Mouse (Mus musculus): ENCODE results near the gene Snf8.
A peak's percentile ranks its signal among the peaks of the same experiment; 100 is the strongest.

Gene Snf8

DNA sequence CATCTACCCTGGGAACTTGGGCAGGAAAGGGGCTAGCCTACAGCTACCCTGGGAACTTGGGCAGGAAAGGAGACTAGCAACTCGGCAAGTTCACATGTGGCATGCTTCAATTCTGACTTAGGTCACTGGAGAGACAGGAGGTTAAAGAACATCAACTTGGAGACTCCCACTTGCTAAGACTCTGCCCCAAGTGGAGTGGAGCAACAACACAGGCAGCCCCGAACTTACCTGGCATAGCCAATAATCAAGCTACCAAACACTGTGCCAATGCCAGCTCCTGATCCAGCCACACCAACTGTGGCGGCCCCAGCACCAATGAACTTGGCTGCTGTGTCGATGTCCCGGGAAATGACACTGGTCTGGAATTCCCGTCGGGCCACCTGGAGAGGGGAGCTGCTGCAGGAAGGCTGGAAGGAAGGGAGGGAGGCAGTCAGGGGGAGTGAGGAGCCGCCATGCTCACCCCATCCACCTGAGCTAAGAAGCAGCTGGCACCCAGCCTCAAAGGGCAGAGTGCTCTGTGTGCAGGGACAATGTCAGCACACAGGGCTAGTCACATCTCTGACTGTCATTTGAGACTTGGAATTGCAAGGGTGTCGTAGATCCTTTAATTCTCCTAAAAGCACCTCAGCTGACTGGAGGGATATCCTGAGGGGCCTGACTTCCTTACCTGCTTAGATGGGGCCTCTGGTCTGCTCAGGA, 38.8 kb downstream of the Snf8 start:
- no peak for DNase-seq (ENCODE audit: low spot score in 2 of 2)

DNA sequence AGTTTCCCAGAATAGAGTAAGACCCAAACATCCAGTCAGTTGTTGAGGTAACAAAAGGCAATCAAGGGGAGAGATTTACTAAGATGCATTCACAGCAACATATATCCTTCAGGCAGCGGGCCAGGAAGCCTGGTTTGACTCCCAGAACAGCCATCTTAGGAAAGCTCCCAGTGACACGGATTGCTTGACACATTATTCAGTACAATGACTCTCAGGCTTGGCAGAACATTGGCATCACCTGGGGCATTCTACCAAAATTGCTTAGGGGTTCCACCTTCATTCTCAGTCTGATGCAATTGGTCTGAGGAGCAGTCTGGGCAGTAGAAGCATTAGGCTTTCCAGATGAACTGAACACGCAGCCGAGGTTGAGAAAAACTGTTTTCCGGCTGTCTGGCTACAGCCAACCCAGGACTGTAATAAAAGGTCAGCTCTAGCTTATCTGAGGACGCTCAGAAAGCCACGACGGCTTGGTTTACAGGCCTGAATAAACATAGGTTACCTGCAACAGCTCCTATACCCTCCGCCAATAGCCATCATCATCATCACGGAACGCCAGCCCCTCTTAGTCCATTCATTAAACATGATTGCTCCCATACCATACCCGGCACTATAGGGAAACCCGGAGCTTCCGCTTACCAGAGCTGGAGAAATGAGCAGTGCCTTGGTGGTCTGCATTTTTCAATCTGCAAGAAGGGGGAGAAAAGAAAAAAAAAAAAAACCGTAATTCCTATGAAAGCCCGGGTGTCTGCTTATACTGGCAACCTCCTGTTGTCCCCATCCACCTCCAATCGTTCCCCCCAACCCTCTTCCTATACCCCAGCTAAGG, 39.9 kb downstream of the Snf8 start:
- DNase-seq (ENCODE audit: low spot score in 2 of 2) = peak in 1 of 2 experiments; percentile 39

DNA sequence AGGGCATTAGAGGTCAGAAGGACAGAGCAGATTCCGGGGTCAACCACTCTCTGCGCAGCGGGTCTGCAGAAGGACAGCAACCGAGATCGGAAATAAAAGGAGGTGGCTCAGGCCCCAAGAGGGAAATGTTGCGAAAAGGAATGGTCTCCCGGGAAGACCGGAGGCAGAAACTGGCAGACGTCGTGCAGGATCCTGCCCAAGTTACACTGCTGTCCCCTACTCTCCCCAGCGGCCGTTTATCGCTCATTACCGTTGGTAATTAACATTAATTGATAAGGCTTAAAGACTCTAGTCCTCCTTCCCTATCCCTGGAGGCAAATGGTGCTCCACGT, 40.5 kb downstream of the Snf8 start:
- peak in 1 of 2 experiments; percentile 20 for DNase-seq (ENCODE audit: low spot score in 2 of 2)

DNA sequence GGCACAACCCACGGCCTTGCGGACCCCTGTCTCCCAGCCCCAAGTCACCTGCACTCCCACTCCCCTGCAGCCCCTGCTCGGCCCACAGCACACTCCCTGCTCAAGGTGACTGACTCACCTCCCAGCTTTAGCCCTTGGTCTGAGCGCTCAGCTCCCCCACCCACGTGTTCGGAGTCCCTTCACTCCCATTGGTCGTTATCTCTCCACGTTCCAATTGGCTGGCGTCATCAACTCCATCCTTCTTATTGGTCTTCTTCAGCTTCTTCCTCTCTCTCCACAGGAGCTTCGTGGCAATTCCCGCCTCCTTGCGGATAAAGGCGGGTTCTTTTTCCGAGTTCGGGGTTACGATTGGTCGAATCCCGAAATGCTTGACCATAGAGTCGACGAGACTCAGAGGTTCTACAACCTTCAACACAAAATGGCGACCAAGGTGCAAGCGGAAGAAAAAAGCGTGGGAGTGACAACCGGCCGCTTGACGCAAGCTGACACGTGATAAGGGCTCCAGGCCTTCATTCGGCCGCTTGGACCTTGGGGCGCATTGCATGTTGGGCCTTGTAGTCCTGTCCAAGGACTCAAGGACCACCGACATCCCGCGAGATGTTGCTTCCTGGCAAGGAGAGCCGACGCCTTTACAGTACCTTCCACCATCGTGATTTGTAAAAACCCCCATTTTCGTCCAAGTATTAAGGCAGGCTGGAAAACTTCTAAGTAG, 41.0 kb downstream of the Snf8 start, which contains the start of gene Atp5g1:
Atp5g1 (minus strand) TSS at position 162 of the 712 bp plus-strand sequence.
- peak; percentile 99 for DNase-seq (ENCODE audit: low spot score in 2 of 2)

DNA sequence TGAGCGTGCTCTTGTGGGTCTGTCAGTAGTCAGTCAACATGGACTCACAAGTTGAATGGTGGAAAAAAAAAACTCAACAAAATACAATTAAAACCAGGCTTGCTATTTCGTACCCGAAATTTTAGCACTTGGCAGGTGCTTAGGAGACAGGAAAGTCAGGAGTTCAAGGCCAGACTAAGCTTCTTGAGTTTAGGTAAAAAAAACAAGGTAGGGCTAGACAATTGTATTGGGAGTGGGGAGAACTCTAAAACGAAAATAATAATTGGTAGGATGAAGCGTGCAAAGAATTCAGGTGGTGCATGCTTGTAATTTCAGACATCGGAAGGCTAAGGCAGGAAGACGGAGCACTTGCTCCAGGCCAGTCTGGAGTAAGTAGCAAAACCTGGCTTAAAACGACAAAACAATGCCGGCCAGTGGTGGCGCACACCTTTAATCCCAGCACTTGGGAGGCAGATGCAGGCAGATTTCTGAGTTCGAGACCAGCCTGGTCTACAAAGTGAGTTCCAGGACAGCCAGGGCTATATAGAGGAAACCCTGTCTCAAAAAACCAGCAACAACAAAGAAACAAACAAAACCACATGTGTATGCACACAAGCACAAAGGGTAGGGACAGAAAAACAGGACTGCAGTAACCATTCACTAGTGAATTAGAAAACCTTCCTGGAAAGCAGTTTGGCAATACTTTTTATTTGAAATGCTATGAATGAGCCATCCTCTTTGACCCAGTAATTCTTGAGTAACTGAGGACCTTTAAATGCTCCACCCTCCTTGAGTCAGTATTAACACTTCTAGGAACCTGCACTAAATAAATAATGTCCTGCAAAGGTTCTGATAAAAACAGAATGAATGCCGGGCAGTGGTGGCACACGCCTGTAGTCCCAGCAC, 41.8 kb downstream of the Snf8 start:
- no peak for DNase-seq (ENCODE audit: low spot score in 2 of 2)

DNA sequence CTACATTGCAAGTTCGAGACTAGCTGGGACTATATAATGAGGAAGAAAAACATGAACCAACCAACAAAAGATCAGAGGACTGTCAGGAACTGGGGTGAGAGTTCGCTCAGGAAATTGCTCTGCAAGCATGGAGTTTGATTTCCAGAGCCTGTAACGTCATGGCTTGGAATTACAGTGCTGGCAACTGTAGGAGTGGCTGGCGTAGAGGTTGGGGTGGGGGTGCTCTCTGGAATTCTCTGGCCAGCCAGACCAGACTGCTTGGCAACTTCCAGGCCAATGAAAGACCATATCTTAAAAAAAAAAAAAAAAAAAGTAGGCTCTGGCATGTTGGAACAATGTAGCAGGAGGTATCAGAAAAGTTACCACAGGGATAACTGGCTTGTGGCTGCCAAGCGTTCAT, 46.1 kb downstream of the Snf8 start:
- no peak for DNase-seq (ENCODE audit: low spot score in 2 of 2)

DNA sequence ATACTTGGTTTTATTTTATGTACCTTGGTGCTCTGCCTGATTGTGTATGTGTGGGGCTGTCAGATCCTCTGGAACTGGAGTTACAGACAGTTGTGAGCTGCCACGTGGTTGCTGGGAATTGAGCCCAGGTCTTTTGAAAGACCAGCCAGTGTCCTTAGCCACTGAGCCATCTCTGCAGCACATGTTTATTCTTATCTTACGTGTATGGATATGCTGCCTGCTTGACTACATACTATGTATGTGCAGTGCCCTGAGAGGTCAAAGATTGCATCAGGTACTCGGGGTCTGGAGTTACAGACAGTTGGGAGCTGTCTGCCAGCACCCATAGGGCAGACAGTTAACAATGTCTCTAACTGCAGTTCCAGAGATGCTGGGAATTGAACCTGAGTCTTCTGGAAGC, 48.0 kb downstream of the Snf8 start:
- no peak for DNase-seq (ENCODE audit: low spot score in 2 of 2)

DNA sequence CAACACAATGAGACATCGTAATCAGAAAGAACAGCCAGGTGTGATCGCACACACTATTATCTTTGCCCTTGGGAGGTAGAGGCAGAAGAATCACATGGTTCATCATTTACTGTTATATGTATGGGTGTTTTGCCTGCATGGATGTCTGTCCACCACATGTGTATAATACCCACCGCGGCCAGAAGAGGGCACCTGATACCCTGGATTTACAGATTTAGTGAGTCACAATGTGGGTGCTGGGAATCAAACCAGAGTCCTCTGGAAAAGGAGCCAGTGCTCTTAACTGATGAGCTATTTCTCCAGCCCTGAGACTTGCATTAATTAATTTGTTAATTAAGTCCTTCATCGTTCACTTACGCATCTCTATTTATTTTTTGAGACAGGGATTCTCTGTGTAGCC, 53.3 kb downstream of the Snf8 start:
- DNase-seq (ENCODE audit: low spot score in 2 of 2) = no peak

DNA sequence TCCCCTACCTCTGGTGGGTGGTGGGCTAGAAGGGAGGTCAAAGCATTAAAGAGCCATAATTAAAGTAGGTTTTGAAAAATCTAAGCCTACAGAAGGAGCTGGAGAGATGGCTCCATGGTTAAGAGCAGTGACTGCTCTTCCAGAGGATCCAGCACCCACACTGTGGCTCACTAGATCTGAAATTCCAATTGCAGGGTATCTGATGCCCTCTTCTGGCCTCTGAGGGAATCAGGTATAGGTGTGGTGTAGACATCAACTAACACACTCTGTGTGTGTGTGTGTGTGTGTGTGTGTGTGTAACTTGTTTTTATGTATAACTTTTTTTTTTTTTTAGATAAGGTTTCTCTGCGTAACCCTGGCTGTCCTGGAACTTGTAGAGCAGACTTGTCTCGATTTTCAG, 56.4 kb downstream of the Snf8 start:
- DNase-seq (ENCODE audit: low spot score in 2 of 2) = no peak

DNA sequence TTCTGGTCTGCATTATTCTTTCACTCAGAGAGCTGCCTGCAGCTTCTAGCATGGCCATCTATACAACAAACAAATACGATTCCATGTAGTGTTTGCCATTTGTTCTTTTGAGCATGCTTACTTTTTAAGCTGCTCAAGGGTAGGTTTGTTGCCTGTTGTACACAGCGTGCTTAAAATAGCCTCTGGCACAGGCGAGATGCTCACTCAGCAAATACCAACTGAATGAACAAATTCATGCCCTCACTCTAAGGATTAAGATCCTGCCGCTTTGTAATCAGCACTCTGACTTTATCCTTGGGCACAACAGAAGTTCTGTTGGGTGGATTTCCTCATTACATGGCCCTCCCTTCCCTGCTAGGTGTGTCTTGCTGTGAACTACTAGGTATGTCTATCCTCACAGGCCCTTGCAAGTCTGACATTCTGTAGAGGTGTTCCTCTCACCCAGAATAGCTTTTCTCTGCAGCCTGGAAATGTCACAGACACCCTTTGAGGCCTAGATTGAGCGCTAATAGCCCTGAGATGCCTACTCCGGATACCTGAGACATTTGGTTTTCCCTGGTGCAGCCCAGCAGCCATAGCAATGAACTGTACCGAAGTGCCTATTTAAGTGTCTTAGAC, 58.1 kb downstream of the Snf8 start:
- no peak for DNase-seq (ENCODE audit: low spot score in 2 of 2)

DNA sequence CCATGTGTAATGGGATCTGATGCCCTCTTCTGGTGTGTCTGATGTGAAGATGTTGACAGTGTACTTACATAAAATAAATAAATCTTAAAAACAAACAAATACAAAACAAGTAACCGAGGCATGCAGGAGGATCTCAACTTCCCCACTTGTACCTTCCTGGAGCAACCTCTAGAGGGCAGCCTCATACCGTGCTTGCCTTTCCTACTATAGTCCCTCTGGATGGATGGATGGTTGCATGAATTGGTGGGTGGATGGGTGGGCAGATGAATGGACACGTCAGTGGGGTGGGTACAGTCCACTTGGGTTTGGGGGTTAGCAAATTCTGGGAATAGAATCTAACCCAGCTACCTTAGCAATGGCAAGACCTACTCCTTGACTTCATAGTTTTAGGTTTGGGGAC, 58.7 kb downstream of the Snf8 start:
- peak; percentile 27 to 48 for DNase-seq (ENCODE audit: low spot score in 2 of 2)

Data from right cerebral cortex, adult 2 months (tissue).